Comparison of ENCODE assay signal across 11 mouse cellular contexts in the genomic region with DNA sequence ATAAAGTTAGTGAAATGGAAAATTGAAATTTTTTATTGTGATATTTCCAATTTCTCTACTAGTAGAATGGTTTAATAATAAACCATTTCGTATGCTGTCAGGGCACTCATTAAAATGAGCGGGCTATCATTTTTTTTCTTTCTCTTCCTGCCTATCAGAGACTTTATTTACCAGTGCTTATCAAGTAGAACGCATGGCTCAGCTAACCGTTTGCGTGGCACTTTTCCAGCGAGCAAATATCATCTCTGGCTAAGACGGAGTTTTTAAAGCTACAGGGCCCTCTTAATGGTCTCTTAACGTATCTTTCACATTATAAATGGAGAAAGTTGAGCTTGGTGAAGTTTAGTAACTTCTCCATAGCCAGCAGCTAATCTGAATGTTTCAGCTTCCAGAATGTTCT. TPM values are rescaled to one million over a fixed set of nuclear protein-coding genes. Genes with fewer than 3 reads are reported as not detected.
DNase-seq lines count a peak whose midpoint lies in the region; ATAC-seq and TF ChIP-seq lines count a peak whose summit lies in the region.
"Had no signal": no experiment of that assay in that cellular context is flagged by ENCODE, and none has a peak within 500 bp of the region (broad histone marks: within the 10 kb centered on the region; RNA-seq: fewer than 3 reads in every experiment).

No protein-coding gene starts in this region.

- no peak for TF ChIP-seq POLR2A in brain, embryonic 14.5 days (IDR thresholded peaks at IDR 0.05; ENCODE audit: borderline replicate concordance, extremely low read depth, insufficient read depth, insufficient read length, poor library complexity, severe bottlenecking)

- WGBS in heart, embryonic 12.5 days: 33% methylated on average over 8 of the region's 8 CpGs
- 27% methylated on average over 8 of the region's 8 CpGs for whole genome bisulfite sequencing in heart, embryonic 14.5 days
- 8% methylated on average over 8 of the region's 8 CpGs for WGBS in lung, embryonic 14.5 days
- WGBS in hindbrain, embryonic 16.5 days: 51% methylated on average over 8 of the region's 8 CpGs

- no peaks in the 10 kb centered on the region for H3K36me3 ChIP-seq in heart, embryonic 12.5 days
- no peaks in the 10 kb centered on the region for H3K36me3 ChIP-seq in heart, embryonic 14.5 days (ENCODE audit: control insufficient read depth, insufficient read depth, low read length)
- no peaks in the 10 kb centered on the region for H3K36me3 ChIP-seq in lung, embryonic 14.5 days (ENCODE audit: insufficient read depth)
- H3K36me3 ChIP-seq in hindbrain, embryonic 16.5 days (ENCODE audit: control insufficient read depth, insufficient read depth, low read length): no peaks in the 10 kb centered on the region
- H3K36me3 ChIP-seq: neural tube, embryonic 12.5 days had no signal

- no peak for ATAC-seq in heart, embryonic 12.5 days (ENCODE audit: insufficient number of reproducible peaks, low FRiP score)
- no peak for ATAC-seq in heart, embryonic 14.5 days (ENCODE audit: insufficient number of reproducible peaks, insufficient read depth, low FRiP score, low read depth)
- peak; percentile 32 for ATAC-seq in lung, embryonic 14.5 days (ENCODE audit: insufficient read depth)
- no peak for ATAC-seq in CD4-positive, CD25-positive, alpha-beta regulatory T cell, adult 4 months
- no peak for ATAC-seq in hindbrain, embryonic 16.5 days

- H3K4me1 ChIP-seq in heart, embryonic 12.5 days (replicated peaks): no peaks in the 10 kb centered on the region
- H3K4me1 ChIP-seq in heart, embryonic 14.5 days (ENCODE audit: control insufficient read depth in 2 of 2, insufficient read depth in 2 of 2, low read length in 2 of 2): peaks cover 6 to 7% of the 10 kb centered on the region in 2 experiments
- H3K4me1 ChIP-seq in lung, embryonic 14.5 days (ENCODE audit: insufficient read depth): peaks cover 9% of the 10 kb centered on the region; the same call in 1 of the 2 replicates
- H3K4me1 ChIP-seq in hindbrain, embryonic 16.5 days (ENCODE audit: control insufficient read depth, insufficient read depth, low read depth, low read length): no peaks in the 10 kb centered on the region
- H3K4me1 ChIP-seq: neural tube, embryonic 12.5 days had no signal

- no peaks in the 10 kb centered on the region for H3K27me3 ChIP-seq in heart, embryonic 12.5 days (replicated peaks)
- H3K27me3 ChIP-seq in heart, embryonic 14.5 days (ENCODE audit: control insufficient read depth, insufficient read depth, low read length): no peaks in the 10 kb centered on the region
- no peaks in the 10 kb centered on the region for H3K27me3 ChIP-seq in lung, embryonic 14.5 days (ENCODE audit: insufficient read depth, low read length)
- no peaks in the 10 kb centered on the region for H3K27me3 ChIP-seq in hindbrain, embryonic 16.5 days (replicated peaks; ENCODE audit: control insufficient read depth, insufficient read depth, low read length)
- H3K27me3 ChIP-seq: neural tube, embryonic 12.5 days had no signal

- H3K4me3 ChIP-seq in heart, embryonic 12.5 days: no peak overlapping the region
- H3K4me3 ChIP-seq in heart, embryonic 14.5 days (ENCODE audit: control insufficient read depth in 1 of 2, insufficient read depth in 1 of 2, low read depth in 1 of 2, low read length in 2 of 2): no peak overlapping the region
- no peak overlapping the region for H3K4me3 ChIP-seq in lung, embryonic 14.5 days (ENCODE audit: low read depth, low read length)
- no peak overlapping the region for H3K4me3 ChIP-seq in hindbrain, embryonic 16.5 days (ENCODE audit: low read length)
- H3K4me3 ChIP-seq: neural tube, embryonic 12.5 days had no signal

- TF ChIP-seq CTCF in brain, embryonic 14.5 days (IDR thresholded peaks at IDR 0.05; ENCODE audit: borderline replicate concordance, extremely low read depth, insufficient read depth, insufficient read length): no peak
- TF ChIP-seq CTCF in lung, embryonic 14.5 days (IDR thresholded peaks at IDR 0.05; ENCODE audit: low read depth): no peak

- no peak overlapping the region for H3K9ac ChIP-seq in heart, embryonic 12.5 days
- H3K9ac ChIP-seq in heart, embryonic 14.5 days (ENCODE audit: low read length): no peak overlapping the region
- no peak overlapping the region for H3K9ac ChIP-seq in lung, embryonic 14.5 days
- no peak overlapping the region for H3K9ac ChIP-seq in hindbrain, embryonic 16.5 days (ENCODE audit: low read depth, low read length)
- H3K9ac ChIP-seq: neural tube, embryonic 12.5 days had no signal

- H3K27ac ChIP-seq in heart, embryonic 12.5 days (ENCODE audit: poor library complexity, severe bottlenecking): no peak overlapping the region
- H3K27ac ChIP-seq in heart, embryonic 14.5 days (replicated peaks in 1 of 2; ENCODE audit: control insufficient read depth in 1 of 2, insufficient read depth in 1 of 2, low read depth in 2 of 2, low read length in 2 of 2): no peak overlapping the region
- H3K27ac ChIP-seq in lung, embryonic 14.5 days (ENCODE audit: low read depth): peak overlapping the region; percentile 36; the same call in 1 of the 2 replicates
- H3K27ac ChIP-seq in hindbrain, embryonic 16.5 days (ENCODE audit: low read depth, low read length): no peak overlapping the region
- H3K27ac ChIP-seq: macrophage; neural tube, embryonic 12.5 days had no signal

- peak; percentile 13 for DNase-seq in heart, adult 8-10 months (ENCODE audit: low spot score)
- peak; percentile 51 for DNase-seq in brain, embryonic 14.5 days (ENCODE audit: low read depth)
- DNase-seq in lung, embryonic 14.5 days: peak; percentile 91
- no peak for DNase-seq in retina, postnatal 1 day
- DNase-seq: layer of hippocampus, adult 9-11 months had no signal

- H3K4me2 ChIP-seq in heart, embryonic 12.5 days: no peak overlapping the region
- H3K4me2 ChIP-seq in heart, embryonic 14.5 days (ENCODE audit: low read length): peak overlapping the region; percentile 38
- peak overlapping the region; percentile 20; the same call in 1 of the 2 replicates for H3K4me2 ChIP-seq in lung, embryonic 14.5 days
- no peak overlapping the region for H3K4me2 ChIP-seq in hindbrain, embryonic 16.5 days (ENCODE audit: low read length)
- H3K4me2 ChIP-seq: neural tube, embryonic 12.5 days had no signal

- H3K9me3 ChIP-seq in heart, embryonic 12.5 days (replicated peaks): peaks cover 6% of the 10 kb centered on the region; the same call in 1 of the 2 replicates
- no peaks in the 10 kb centered on the region for H3K9me3 ChIP-seq in heart, embryonic 14.5 days (ENCODE audit: control insufficient read depth, low read length)
- no peaks in the 10 kb centered on the region for H3K9me3 ChIP-seq in lung, embryonic 14.5 days (ENCODE audit: low read depth, low read length)
- no peaks in the 10 kb centered on the region for H3K9me3 ChIP-seq in hindbrain, embryonic 16.5 days (ENCODE audit: control insufficient read depth, low read length)
- H3K9me3 ChIP-seq: neural tube, embryonic 12.5 days had no signal

RNA-seq across cellular contexts. Expression of a gene that starts 44.0 kb away (rescaled TPM):
- total RNA-seq in heart, adult 8-10 months (2022): 100 to 1,000 TPM; 141 to 253 (median 172) TPM
- polyA plus RNA-seq in heart, embryonic 12.5 days (2016; fragmentation: Nextera tagmentation; extraction: Ambion mirVana): 32.8 and 32.9 TPM in 2 replicates
- polyA plus RNA-seq in brain, embryonic 14.5 days (2012; rRNA removed): 8.0 and 11.7 TPM in 2 replicates
- polyA plus RNA-seq in heart, embryonic 14.5 days (2014; fragmentation: Nextera tagmentation; extraction: Ambion mirVana): 34.6 and 38.6 TPM in 2 replicates
- 19.4 and 20.1 TPM in 2 replicates for polyA plus RNA-seq in lung, embryonic 14.5 days (2014; fragmentation: Nextera tagmentation; extraction: Ambion mirVana)
- not detected for polyA plus RNA-seq in CD4-positive, CD25-positive, alpha-beta regulatory T cell, adult 4 months (2017; shearing (Covaris generic))
- polyA plus RNA-seq in hindbrain, embryonic 16.5 days (2015; fragmentation: Nextera tagmentation; extraction: Ambion mirVana): 11.4 and 13.3 TPM in 2 replicates

Comparison
In these comparisons a context has a peak if more than half of its experiments do, and no peak if none do; other contexts are left out.
1. H3K4me2 ChIP-seq: peak in heart, embryonic 14.5 days (single experiment) and lung, embryonic 14.5 days (single experiment); none in heart, embryonic 12.5 days (single experiment) and hindbrain, embryonic 16.5 days (single experiment).